Mouse (Mus musculus): ENCODE measurements around the gene Mettl8. TPM values are rescaled to one million over a fixed set of nuclear protein-coding genes. Genes with fewer than 3 reads are reported as not detected.

The Mettl8 gene
- total RNA-seq (2015; ENCODE audit: low replicate concordance) (7.9 and 11.1 TPM in 2 replicates), total RNA-seq (2017; ENCODE audit: low replicate concordance) (5.6 and 13.0 TPM in 2 replicates)

- peak; percentile 92 for ATAC-seq (replicated peaks; ENCODE audit: low FRiP score, poor library complexity, severe bottlenecking)
Observed at GRCm38 (mm10) chr2:71055300-71056114, at the start of gene Mettl8, which contains the start of gene Dcaf17. Gene Mettl8, minus strand, starts transcription at chr2:71055583. Gene Dcaf17, plus strand, starts transcription at chr2:71055328.

DNA sequence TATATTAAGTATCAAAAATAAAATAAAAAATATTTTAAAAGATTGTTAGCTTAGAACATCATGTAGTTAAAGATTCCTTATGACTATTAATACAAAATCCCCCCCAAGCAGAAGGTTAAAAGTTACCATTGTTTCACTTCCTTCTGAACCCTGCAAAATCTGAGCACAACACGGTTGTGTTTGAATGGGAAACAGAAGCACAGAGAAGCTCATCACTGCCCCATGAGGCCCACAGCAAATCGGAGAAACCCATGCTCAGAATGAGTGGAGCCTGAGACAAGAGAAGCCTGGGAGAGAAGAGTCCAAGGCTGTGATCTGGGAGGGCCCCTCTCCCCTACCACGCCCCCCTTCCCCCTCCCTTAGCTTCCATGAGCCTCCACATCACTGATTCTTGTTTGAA lies 49.3 kb upstream of the Mettl8 start:
- ATAC-seq (replicated peaks; ENCODE audit: low FRiP score, poor library complexity, severe bottlenecking): no peak

GRCm38 (mm10) chr2:71103292-71103680 lies 47.9 kb upstream of the Mettl8 start:
- no peak for ATAC-seq (replicated peaks; ENCODE audit: low FRiP score, poor library complexity, severe bottlenecking)

DNA sequence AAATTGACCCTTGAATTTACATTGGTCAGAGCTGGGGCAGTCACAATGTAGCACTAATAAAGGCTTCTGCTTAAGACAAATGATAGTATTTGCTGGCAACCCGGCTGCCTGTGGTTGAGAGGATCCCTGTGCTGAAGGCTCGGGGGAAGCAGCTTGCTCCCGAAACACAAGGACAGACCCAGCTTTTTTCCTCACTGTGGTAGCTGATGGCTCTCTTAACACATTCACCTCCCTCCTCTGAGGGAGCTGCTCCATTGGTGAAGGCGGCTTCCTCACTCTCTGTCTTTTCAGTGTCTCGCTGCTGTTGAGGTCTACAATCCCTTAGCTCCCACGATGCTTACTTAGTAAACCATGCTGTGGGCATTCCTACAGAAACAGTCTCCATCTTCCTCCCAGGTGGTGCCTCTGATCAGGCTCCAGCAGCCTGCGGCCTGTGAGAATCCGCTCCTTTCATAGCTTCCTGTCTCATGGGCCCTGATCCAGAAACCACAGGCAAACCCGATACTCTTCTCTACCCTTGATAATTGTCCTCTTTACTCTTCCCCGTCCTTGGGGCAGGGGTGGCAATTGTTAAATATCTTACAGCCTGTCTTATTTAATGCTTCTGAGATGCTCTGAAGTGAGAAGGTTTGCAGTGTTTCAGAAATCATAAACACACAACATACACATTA lies 47.4 kb upstream of the Mettl8 start:
- ATAC-seq (replicated peaks; ENCODE audit: low FRiP score, poor library complexity, severe bottlenecking): no peak

DNA sequence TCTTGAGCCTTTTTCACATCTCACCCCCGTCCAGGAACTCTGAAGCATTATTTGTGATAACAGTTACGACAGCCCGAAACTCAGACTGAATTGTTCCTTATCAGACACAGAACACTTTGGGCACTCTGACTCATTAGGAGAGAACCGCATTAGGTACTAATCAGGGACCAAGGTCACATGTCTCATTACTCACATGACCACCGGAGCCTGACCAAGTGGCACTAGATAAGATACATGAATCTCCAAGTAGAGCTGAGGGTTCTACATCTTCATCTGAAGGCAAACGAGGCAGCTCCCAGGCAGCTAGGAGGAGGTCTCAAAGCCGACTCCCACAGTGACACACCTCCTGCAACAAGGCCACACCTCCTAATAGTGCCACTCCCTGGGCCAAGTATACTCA lies 40.8 kb upstream of the Mettl8 start:
- ATAC-seq (replicated peaks; ENCODE audit: low FRiP score, poor library complexity, severe bottlenecking): peak; percentile 77

GRCm38 (mm10) chr2:71090660-71091445 lies 35.5 kb upstream of the Mettl8 start:
- ATAC-seq (replicated peaks; ENCODE audit: low FRiP score, poor library complexity, severe bottlenecking): peak; percentile 97

GRCm38 (mm10) chr2:71089766-71090165 lies 34.4 kb upstream of the Mettl8 start:
- ATAC-seq (replicated peaks; ENCODE audit: low FRiP score, poor library complexity, severe bottlenecking): no peak

DNA sequence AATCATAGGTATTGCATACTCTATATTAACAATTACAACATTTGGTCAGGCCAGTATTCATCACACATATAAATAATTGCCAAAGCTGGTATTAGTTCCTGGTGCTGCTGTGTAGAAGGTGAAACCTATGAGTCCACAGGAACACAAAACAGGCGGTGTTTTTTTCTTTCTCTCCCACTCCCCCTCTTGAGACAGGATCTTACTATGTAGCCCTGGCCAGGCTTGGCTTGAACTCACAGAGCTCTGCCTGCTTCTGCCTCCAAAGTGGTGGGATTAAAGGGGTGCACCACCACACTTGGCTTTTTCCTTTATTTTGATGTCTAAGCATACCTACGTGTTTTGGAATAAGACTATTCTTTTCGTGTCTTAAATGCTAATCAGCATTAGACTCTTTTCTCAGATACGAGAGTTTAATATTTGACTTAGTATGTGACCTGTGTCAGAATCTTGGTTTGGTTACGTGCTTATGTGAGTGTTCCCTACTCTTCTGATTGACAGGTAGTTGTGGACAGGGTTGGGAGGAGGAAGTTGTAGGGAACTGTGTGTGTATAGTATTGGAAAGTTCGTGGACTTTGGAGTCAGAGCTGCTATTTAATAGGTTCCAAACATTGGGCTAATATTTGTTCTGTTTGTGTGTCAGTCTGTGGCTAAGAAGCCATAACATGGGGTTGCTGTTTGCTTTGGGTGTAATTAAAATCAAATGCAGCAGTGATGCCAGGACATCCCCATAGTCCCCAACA lies 28.2 kb upstream of the Mettl8 start:
- ATAC-seq (replicated peaks; ENCODE audit: low FRiP score, poor library complexity, severe bottlenecking): no peak

DNA sequence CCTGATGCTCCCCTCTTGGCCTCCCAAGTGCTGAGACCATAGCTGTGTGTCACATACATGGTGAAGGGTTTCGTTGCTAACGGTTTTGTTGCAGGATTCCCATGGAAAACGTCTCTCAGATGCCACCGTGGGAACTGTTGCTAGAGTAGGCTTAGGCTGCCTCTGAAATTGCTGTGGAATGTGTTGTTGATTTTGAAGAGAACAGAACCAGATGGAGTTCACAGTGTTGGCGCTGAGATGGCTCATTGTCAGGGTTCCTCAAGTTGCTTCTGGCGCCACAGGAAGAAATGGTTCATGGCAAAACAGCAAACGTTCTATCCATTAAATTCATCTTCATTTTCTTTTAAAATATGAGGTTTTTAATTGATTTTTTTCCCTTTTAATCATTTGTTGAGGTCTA lies 27.0 kb upstream of the Mettl8 start:
- ATAC-seq (replicated peaks; ENCODE audit: low FRiP score, poor library complexity, severe bottlenecking): no peak

- 0 out of 2 replicates have a peak, but pooled peaks have one; percentile 30 for ATAC-seq (replicated peaks; ENCODE audit: low FRiP score, poor library complexity, severe bottlenecking)
Observed at GRCm38 (mm10) chr2:71073828-71074227, 18.4 kb upstream of the Mettl8 start.

DNA sequence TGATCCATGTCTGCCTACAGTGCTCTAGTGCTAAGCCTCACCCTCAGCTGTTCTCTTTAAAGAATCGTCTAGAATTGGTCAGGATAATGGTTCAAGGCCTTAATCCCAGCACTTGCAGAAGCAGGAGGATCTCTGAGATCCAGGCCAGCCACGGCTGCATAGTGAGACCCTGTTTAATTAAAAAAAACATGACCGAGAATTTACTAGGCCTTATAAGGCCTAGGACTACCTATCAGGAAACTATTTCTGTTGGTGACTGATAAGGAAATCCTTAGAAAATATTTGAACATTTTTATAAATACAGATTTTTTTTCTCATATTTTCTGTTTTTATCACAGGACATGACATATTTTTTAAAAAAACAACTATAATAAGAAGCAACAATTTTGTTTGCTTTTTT lies 17.9 kb upstream of the Mettl8 start:
- ATAC-seq (replicated peaks; ENCODE audit: low FRiP score, poor library complexity, severe bottlenecking): no peak

- no peak for ATAC-seq (replicated peaks; ENCODE audit: low FRiP score, poor library complexity, severe bottlenecking)
Observed at GRCm38 (mm10) chr2:71071601-71072000, 16.2 kb upstream of the Mettl8 start.

DNA sequence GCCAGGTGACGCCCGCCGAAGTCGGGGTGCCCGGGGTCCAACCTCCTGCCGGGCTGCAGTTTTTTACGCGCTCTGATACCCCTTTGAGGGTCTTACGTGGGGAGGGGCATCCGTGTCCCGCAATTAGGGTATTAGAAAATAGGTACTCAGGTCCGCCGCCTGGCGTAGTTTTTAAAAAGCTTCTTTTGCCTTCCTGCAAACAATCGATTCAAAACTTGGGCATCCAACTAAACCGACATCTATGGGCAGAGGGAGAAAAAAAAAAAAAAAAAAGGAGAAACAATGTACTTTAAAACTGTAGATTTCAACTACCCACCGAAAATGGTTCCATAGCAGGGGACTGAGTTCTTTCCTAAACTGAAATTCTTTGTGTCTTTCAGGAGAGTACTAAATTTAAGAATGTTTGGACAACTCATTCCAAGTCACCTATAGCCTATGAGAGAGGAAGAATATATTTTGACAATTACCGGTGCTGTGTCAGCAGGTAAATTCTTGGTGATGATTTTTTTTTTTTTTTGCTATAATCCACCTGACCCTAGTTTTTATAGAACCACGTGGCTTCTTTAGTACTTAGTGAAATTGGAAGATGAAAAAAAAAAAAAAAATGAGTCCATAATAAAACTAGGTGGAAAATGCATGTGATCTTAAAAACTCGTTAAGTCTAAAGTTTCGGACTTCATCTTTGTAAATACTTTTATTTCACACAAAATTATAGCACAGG lies 892 bp upstream of the Mettl8 start:
- ATAC-seq (replicated peaks; ENCODE audit: low FRiP score, poor library complexity, severe bottlenecking): no peak

DNA sequence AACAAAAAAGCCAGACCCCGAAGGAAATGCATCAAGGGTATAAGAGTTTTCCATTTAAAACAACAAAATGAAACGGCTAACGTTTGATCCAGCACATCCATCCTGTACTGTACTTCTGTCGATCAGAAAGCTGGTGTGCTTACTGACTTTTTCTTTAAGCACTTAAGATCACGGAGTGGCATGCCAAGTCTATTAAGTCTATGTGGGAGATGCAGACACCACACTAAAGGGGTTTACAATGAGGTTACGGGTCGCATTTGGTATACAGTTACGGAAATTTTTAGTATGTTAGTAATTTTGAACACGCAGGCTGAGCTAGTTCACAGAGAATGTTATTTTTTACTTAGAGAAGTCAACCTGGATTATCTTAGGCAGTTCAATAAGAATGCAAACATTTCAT lies 667 bp downstream of the Mettl8 start:
- ATAC-seq (replicated peaks; ENCODE audit: low FRiP score, poor library complexity, severe bottlenecking): no peak

- ATAC-seq (replicated peaks; ENCODE audit: low FRiP score, poor library complexity, severe bottlenecking): no peak
Observed at GRCm38 (mm10) chr2:71050511-71050910, 4.9 kb downstream of the Mettl8 start.

DNA sequence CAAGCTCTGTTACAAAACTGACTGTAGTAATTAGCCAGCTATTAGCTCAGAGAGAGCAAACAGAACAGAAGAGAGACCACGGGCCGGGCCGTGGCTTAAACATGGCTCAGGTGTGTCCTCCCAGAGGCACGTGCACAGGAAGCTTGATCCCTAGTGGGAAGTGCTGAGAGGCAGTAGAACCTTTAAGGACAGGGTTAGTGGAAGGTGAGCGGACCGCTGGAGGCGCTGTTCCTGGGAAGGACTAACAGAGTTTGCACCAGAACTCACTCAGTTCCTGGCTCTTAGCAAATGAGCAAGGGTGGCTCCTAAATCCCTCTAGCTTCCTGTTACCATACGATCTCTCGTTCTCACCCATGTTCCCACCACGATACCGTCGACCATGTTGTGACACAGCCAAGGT lies 6.5 kb downstream of the Mettl8 start:
- ATAC-seq (replicated peaks; ENCODE audit: low FRiP score, poor library complexity, severe bottlenecking): no peak

GRCm38 (mm10) chr2:71046751-71047320 lies 8.5 kb downstream of the Mettl8 start:
- ATAC-seq (replicated peaks; ENCODE audit: low FRiP score, poor library complexity, severe bottlenecking): no peak

GRCm38 (mm10) chr2:71046151-71046550 lies 9.2 kb downstream of the Mettl8 start:
- no peak for ATAC-seq (replicated peaks; ENCODE audit: low FRiP score, poor library complexity, severe bottlenecking)

Measured in erythroblast, adult 5-6 weeks (primary cell).